Mouse (Mus musculus): ENCODE results near the gene Cd163l1. TPM values are rescaled to one million over a fixed set of nuclear protein-coding genes. Genes with fewer than 3 reads are reported as not detected.

Gene Cd163l1
- not detected for polyA plus RNA-seq (2014; fragmentation: Illumina TruSeq; extraction: RNeasy Lipid Tissue Mini Kit (QIAGEN cat#74804); ENCODE audit: low read depth, low replicate concordance)

DNA sequence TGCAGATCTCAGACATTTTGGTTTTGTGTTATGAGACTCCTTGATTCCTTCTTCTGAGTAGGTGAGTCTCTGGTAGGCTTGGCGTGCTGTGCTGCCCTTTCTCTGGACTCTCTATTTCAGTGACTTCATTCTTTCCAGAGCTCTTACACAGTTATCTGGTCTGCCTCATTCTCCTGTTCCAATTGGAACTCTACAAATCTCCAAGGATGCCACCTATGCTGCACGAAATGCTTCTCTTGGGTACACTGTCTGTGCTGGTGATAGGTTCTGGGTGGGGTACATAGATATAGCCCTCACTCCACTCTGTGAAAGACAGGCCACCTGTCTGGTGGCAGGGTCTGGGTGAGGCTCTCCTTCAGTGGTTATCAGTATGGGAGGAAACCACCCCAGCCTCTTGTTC is at the start of gene Cd163l1:
Gene Cd163l1 (plus strand): TSS at position 301 of the 400 bp plus-strand sequence.

GRCm38 (mm10) chr7:140172936-140173335 is 45.1 kb upstream of the Cd163l1 start, which contains the start of gene Olfr523:
Gene Olfr523 (plus strand): TSS chr7:140173217.

DNA sequence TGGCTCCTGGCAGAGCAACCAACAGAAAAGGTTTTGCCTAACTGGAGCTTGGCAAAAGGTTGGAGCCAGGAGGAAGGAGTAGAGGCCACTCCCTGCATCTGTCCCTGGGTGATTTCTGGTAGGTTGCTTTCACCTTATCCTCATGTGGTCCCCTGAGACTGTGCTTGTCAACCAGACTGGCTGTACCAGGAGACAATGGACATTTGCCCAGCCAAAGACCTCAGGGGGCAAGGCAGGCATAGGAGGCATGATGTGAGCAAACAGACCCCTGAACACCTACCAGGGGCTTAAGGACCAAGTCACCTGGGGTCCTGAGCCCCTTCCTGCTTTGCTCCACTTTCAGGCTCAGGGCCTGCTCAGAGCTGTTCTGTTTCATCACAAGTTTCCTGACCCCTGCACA is 12.2 kb upstream of the Cd163l1 start, which contains the start of gene Olfr524:
Gene Olfr524 (minus strand): TSS at position 101 of the 400 bp plus-strand sequence.

GRCm38 (mm10) chr7:140247216-140247615 is 29.1 kb downstream of the Cd163l1 start, which contains the start of gene 5830411N06Rik:
Gene 5830411N06Rik (plus strand): TSS chr7:140247284.

Other genes starting within 250 kb of the Cd163l1 start
- gene 6430531B16Rik, start 239.5 kb upstream of the Cd163l1 start, polyA plus RNA-seq (2014; fragmentation: Illumina TruSeq; extraction: RNeasy Lipid Tissue Mini Kit (QIAGEN cat#74804); ENCODE audit: low read depth, low replicate concordance), result not detected
- not detected for gene Adam8, start 225.7 kb upstream of the Cd163l1 start, polyA plus RNA-seq (2014; fragmentation: Illumina TruSeq; extraction: RNeasy Lipid Tissue Mini Kit (QIAGEN cat#74804); ENCODE audit: low read depth, low replicate concordance)
- gene Zfp511, start 181.9 kb upstream of the Cd163l1 start, polyA plus RNA-seq (2014; fragmentation: Illumina TruSeq; extraction: RNeasy Lipid Tissue Mini Kit (QIAGEN cat#74804); ENCODE audit: low read depth, low replicate concordance), result 5.6 TPM
- 8.4 TPM for gene Tubgcp2, start 181.6 kb upstream of the Cd163l1 start, polyA plus RNA-seq (2014; fragmentation: Illumina TruSeq; extraction: RNeasy Lipid Tissue Mini Kit (QIAGEN cat#74804); ENCODE audit: low read depth, low replicate concordance)
- not detected for gene Msx3, start 169.2 kb upstream of the Cd163l1 start, polyA plus RNA-seq (2014; fragmentation: Illumina TruSeq; extraction: RNeasy Lipid Tissue Mini Kit (QIAGEN cat#74804); ENCODE audit: low read depth, low replicate concordance)
- gene Caly, start 135.7 kb upstream of the Cd163l1 start, polyA plus RNA-seq (2014; fragmentation: Illumina TruSeq; extraction: RNeasy Lipid Tissue Mini Kit (QIAGEN cat#74804); ENCODE audit: low read depth, low replicate concordance), result not detected
- gene Prap1, start 124.9 kb upstream of the Cd163l1 start, polyA plus RNA-seq (2014; fragmentation: Illumina TruSeq; extraction: RNeasy Lipid Tissue Mini Kit (QIAGEN cat#74804); ENCODE audit: low read depth, low replicate concordance), result not detected
- gene Fuom, start 115.8 kb upstream of the Cd163l1 start, polyA plus RNA-seq (2014; fragmentation: Illumina TruSeq; extraction: RNeasy Lipid Tissue Mini Kit (QIAGEN cat#74804); ENCODE audit: low read depth, low replicate concordance), result 20.7 TPM
- 26.3 TPM for gene Paox, start 102.5 kb upstream of the Cd163l1 start, polyA plus RNA-seq (2014; fragmentation: Illumina TruSeq; extraction: RNeasy Lipid Tissue Mini Kit (QIAGEN cat#74804); ENCODE audit: low read depth, low replicate concordance)
- gene Echs1, start 101.8 kb upstream of the Cd163l1 start, polyA plus RNA-seq (2014; fragmentation: Illumina TruSeq; extraction: RNeasy Lipid Tissue Mini Kit (QIAGEN cat#74804); ENCODE audit: low read depth, low replicate concordance), result 196 TPM
- 6.2 TPM for gene Mtg1, start 80.7 kb upstream of the Cd163l1 start, polyA plus RNA-seq (2014; fragmentation: Illumina TruSeq; extraction: RNeasy Lipid Tissue Mini Kit (QIAGEN cat#74804); ENCODE audit: low read depth, low replicate concordance)
- 0.95 TPM for gene Sprn, start 63.4 kb upstream of the Cd163l1 start, polyA plus RNA-seq (2014; fragmentation: Illumina TruSeq; extraction: RNeasy Lipid Tissue Mini Kit (QIAGEN cat#74804); ENCODE audit: low read depth, low replicate concordance)
- gene Olfr522, start 53.5 kb upstream of the Cd163l1 start, polyA plus RNA-seq (2014; fragmentation: Illumina TruSeq; extraction: RNeasy Lipid Tissue Mini Kit (QIAGEN cat#74804); ENCODE audit: low read depth, low replicate concordance), result not detected
- gene Olfr523, start 45.0 kb upstream of the Cd163l1 start, polyA plus RNA-seq (2014; fragmentation: Illumina TruSeq; extraction: RNeasy Lipid Tissue Mini Kit (QIAGEN cat#74804); ENCODE audit: low read depth, low replicate concordance), result not detected
- not detected for gene Olfr524, start 12.3 kb upstream of the Cd163l1 start, polyA plus RNA-seq (2014; fragmentation: Illumina TruSeq; extraction: RNeasy Lipid Tissue Mini Kit (QIAGEN cat#74804); ENCODE audit: low read depth, low replicate concordance)
- not detected for gene 5830411N06Rik, start 29.0 kb downstream of the Cd163l1 start, polyA plus RNA-seq (2014; fragmentation: Illumina TruSeq; extraction: RNeasy Lipid Tissue Mini Kit (QIAGEN cat#74804); ENCODE audit: low read depth, low replicate concordance)
- gene Olfr525, start 102.6 kb downstream of the Cd163l1 start, polyA plus RNA-seq (2014; fragmentation: Illumina TruSeq; extraction: RNeasy Lipid Tissue Mini Kit (QIAGEN cat#74804); ENCODE audit: low read depth, low replicate concordance), result not detected
- gene Olfr527, start 115.8 kb downstream of the Cd163l1 start, polyA plus RNA-seq (2014; fragmentation: Illumina TruSeq; extraction: RNeasy Lipid Tissue Mini Kit (QIAGEN cat#74804); ENCODE audit: low read depth, low replicate concordance), result not detected
- gene Olfr60, start 143.4 kb downstream of the Cd163l1 start, polyA plus RNA-seq (2014; fragmentation: Illumina TruSeq; extraction: RNeasy Lipid Tissue Mini Kit (QIAGEN cat#74804); ENCODE audit: low read depth, low replicate concordance), result not detected
- gene Olfr530, start 158.1 kb downstream of the Cd163l1 start, polyA plus RNA-seq (2014; fragmentation: Illumina TruSeq; extraction: RNeasy Lipid Tissue Mini Kit (QIAGEN cat#74804); ENCODE audit: low read depth, low replicate concordance), result not detected
- gene Olfr531, start 184.7 kb downstream of the Cd163l1 start, polyA plus RNA-seq (2014; fragmentation: Illumina TruSeq; extraction: RNeasy Lipid Tissue Mini Kit (QIAGEN cat#74804); ENCODE audit: low read depth, low replicate concordance), result not detected
- not detected for gene Olfr532, start 203.4 kb downstream of the Cd163l1 start, polyA plus RNA-seq (2014; fragmentation: Illumina TruSeq; extraction: RNeasy Lipid Tissue Mini Kit (QIAGEN cat#74804); ENCODE audit: low read depth, low replicate concordance)
- not detected for gene Olfr533, start 245.1 kb downstream of the Cd163l1 start, polyA plus RNA-seq (2014; fragmentation: Illumina TruSeq; extraction: RNeasy Lipid Tissue Mini Kit (QIAGEN cat#74804); ENCODE audit: low read depth, low replicate concordance)